Mouse (Mus musculus): ENCODE results near the gene Wipf2. TPM values are rescaled to one million over a fixed set of nuclear protein-coding genes. Genes with fewer than 3 reads are reported as not detected.
"Not testable (repeated sequence)": the region's sequence is repeated elsewhere in the genome, so short reads cannot be mapped to it uniquely, and the experiment has no call there.

Wipf2 gene
- 10 to 100 TPM; 69.4 to 86.8 (median 80.7) TPM for total RNA-seq (2022)

DNA sequence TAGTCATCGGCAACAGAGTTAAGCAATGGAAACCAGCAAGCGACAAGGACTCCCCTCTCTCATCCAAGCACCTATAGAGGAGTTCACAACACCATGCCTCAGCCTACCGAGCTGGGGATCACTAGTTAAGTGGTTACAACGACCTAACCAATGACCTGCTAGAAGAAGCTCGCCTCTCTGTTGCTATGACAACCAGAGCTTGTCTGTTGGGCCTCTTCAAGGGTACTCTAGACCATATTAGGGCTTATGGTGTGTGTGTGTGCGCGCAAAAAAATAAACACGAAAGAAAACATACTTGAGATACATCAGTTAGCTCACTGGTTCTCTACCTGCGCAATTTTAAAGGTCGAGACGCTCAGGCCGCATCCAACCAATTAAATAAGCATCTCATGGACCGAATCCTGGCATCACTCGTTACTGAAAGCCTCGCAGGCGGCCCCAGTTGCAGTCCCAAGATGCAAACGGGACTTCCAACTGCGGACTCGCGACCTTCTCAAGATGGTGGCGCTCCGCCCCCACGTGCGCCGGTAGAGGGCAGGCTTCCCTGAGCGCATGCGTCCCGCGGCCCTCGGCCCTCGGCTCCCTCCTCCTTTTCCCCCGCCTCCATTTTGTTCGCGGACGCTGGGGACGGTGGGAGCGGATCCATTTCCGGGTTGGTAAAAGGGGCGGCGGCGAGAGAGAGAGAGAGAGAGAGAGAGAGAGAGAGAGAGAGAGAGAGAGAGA lies at the start of gene Wipf2:
Gene Wipf2 (plus strand): TSS at position 611 of the 723 bp plus-strand sequence.
- DNase-seq (ENCODE audit: low spot score in 2 of 2): peak; percentile 93 to 96

DNA sequence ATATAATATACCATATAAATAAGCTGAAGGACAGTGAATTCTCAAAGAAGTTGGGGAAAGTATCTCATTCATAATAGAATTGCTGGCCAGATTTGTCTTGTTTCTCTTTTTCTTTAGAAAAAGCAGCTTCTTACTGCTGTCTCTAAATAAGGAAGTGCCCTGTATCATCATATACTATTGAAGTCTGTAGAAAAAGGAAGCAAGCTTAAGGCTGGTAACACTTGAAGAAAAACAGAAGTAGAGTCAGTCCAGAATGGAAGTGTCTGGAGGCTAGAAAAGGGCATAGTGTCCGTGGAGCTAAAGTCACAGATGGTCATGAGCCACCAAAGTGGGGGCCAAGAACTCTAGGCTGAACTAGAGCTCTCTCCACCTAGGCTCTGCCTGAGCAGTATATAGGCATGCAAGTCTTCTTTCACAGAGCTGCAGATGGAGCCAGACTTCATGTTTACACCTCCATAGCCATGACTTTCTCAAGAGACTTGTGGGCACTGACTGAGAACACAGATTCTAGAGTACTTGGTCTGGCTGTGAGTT lies 46.7 kb upstream of the Wipf2 start:
- DNase-seq (ENCODE audit: low spot score in 2 of 2): no peak

DNA sequence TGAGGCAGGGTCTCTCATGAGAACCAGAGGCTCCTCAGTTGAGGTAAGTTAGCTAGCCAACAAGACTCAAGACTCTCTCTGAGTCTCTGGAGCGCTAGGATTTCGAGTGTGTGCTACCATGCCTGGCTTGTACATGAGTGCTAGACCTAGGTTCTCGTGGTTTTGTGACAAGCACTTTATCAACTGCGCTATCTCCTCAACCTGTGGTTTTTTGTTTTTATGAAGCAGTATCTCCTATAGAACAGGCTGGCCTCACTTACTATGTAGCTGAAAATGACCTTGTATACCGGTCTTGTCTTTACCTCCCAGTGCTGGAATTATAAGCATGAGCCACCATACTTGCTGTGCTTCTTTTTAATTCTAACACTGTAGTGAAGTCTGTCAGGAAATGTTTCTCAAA lies 42.5 kb upstream of the Wipf2 start:
- DNase-seq (ENCODE audit: low spot score in 2 of 2): no peak

DNA sequence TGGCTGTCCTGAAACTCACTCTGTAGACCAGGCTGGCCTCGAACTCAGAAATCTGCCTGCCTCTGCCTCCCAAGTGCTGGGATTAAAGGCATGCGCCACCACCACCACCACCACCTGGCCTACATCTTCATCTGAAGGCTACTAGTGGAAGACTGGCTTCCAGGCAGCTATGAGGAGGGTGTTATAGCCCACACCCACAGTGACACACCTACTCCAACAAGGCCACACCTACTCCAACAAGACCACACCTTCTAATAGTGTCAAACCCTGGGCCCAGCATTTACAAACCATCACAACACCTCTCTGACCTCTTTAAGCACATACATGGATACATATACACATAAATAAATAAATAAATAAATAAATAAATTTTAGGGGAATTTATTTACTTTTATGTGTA lies 37.4 kb upstream of the Wipf2 start:
- DNase-seq (ENCODE audit: low spot score in 2 of 2): not testable (repeated sequence)

DNA sequence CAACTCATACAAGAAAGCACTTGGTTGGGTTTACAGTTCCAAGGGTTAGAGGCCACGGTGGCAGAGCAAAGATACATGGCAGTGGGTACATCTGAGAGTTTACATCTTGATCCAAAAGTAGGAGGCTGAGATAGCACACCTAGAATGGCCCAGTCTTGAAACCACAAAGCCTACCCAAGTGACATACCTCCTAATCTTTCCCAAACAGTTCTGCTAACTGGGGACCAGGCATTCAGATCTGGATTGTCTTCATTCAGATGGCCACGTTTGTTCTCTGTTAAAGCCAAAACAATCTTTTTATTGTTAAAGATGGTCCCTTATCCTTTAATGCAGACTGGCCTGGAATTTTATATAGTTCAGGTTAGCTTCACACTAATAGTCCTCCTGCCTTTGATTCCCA lies 35.6 kb upstream of the Wipf2 start:
- no peak for DNase-seq (ENCODE audit: low spot score in 2 of 2)

DNA sequence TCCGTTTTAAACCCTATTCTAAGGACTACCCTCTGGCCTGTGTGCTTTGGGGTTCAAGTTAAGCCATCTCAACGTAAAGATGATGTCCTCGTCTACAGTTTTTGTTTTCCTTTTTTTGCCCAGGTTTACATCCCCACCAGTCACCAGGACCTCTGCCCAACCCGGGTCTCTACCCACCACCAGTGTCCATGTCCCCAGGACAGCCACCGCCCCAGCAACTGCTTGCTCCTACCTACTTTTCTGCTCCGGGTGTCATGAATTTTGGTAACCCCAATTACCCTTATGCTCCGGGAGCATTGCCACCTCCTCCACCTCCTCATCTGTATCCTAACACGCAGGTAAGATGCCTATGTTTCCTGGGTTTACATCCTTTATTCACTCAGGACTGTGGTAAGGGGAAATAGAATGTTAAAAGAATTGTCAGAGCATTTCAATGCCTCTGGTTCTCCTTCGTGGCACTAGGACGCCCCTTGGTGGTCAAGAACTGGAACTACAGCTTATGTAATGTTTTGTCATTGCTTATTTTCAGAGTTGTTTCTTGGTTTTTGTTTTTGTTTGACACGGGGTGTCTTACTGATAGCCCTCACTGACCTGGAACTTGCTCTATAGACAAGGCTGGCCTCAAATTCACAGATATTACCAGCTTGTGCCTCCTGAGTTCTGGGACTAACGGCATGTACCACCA lies 34.2 kb upstream of the Wipf2 start:
- DNase-seq (ENCODE audit: low spot score in 2 of 2): no peak

DNA sequence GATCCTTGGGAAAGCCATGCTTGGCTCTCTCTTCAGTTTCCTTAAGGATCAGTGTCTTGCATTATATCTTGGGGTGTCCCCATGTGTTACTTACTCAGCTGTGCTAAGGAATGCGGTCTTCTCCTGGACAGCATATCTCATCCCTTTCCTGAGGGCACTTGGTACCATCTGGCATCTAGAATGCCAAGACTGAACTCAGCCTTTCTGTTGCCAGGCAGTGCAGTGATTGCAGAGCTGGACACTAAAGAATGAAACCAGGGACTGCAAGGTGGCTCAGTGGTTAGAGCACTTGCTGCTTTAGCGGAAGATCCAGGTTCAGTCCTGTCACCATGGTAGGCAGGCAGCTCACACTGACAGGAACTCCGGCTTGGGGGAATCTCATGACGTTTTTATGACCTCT lies 33.6 kb upstream of the Wipf2 start:
- DNase-seq (ENCODE audit: low spot score in 2 of 2): no peak

DNA sequence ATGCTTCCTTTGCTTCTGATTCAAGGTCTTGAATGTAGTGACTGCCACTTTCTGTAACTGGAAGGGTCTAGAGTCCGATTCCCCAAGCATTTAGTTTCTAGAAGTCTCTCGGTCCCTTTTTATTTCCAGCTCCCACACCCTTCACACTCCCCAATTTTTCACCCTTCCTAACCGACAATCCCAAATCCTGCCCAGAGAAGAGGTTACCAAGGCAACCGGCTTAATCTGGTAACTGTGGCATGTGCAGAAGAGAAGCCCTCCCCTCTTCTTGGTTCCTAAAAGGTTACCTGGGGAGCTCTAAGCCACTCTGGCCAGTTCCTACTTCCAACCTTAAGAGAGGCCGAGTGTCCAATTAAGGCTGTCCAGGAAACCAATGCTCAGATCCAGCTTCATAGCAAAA lies 28.1 kb upstream of the Wipf2 start:
- DNase-seq (ENCODE audit: low spot score in 2 of 2): no peak

DNA sequence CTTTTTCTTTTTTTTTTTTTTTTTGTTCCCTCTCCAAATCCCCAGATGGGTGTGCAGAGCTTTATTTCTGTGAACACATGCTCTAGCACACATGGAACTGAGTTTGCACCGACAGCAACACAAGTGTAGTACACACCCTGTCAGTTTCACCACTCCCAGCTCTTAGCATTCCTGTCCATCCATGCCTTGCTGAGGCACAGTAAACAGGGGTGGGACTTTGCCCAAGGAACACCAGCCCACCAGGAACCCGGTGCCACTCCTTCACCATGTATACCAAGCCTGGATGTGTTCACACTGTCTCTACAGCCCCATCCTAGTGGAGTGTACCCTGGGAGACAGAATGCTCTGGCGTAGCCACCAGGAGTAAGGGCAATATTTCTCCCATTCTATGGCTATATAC lies 27.7 kb upstream of the Wipf2 start:
- DNase-seq (ENCODE audit: low spot score in 2 of 2): no peak

DNA sequence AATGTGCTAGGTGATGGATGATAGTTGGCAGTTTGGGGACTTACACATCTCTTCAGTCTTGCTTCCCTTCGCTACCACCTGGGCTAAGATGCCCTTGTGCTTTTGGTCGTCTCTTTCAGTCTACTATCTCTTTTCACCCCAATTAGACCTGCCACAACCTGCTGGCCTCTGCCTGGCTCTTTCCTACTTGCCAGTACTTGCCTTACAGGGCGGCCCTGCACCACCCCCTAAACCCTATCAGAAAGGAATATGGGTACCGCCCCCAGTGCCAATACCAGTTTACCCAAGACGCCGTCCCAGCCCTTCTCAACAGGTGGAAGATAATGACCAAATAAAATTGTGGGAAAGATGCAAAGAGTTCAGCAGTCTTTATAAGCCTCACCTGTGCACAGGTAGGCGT lies 27.3 kb upstream of the Wipf2 start:
- no peak for DNase-seq (ENCODE audit: low spot score in 2 of 2)

DNA sequence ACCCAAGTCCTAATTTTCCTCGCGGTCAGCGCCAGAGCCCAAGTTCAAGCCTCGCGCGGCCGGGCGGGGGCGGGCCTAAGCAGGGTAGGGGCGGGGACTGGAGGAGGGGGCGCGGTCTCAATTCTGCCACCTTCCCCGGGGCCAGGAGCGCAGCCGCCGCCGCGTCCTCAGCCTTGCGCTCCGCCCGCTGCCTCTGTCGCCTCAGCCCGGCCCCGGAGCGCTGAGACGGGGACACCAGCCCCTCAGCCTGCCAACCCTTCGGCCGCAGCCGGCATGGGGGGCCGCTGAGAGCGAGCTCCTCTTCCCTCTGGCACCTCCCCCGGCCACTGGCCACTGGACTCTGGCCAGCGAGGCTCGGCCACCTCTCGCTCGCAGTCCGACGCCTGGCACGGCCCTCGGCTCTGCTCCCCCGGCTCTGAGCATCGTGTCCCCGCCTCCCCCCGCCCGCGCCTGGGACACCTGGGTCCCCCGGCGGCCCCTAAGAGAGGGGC lies 26.7 kb upstream of the Wipf2 start, which contains the start of gene Rapgefl1:
Gene Rapgefl1 (plus strand): TSS at position 135 of the 491 bp plus-strand sequence.
- peak; percentile 63 to 75 for DNase-seq (ENCODE audit: low spot score in 2 of 2)

DNA sequence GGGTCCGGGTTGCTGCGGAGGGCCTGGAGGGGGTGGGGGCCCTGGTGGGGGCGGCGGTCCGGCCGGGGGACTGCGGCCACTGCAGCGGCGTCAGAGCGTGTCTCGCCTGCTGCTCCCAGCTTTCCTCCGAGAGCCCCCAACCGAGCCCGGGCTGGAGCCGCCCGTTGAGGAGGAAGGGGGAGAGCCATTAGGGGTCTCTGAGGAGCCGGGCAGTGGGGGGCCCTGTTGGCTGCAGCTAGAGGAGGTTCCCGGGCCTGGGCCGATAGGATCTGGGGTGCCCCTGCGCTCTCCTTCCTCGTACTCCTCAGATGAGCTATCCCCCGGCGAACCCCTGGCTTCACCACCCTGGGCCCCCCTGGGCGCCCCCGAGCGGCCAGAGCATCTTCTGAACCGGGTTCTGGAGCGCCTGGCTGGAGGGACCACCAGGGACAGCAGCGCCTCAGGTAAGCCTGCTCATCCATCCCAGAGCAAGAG lies 26.2 kb upstream of the Wipf2 start:
- DNase-seq (ENCODE audit: low spot score in 2 of 2): no peak

DNA sequence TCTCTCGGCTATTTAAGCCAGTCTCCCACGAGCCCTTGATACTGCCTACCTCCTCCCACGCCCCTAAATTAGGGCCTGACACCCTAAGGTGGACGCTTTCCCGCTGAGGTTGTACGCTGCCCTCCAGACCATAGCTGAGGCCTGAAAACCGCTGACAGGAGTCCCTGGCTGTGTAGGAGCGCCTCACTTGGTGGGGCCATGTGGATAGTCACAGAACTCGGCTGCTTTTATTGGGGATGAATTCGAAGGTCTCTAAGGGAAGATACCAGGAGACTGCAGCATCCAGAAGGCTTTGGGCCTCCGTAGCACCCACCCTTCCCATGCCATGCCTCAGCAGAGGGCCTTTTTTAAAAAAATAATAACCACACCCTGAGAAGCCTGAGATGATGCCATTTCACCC lies 25.5 kb upstream of the Wipf2 start:
- no peak for DNase-seq (ENCODE audit: low spot score in 2 of 2)

DNA sequence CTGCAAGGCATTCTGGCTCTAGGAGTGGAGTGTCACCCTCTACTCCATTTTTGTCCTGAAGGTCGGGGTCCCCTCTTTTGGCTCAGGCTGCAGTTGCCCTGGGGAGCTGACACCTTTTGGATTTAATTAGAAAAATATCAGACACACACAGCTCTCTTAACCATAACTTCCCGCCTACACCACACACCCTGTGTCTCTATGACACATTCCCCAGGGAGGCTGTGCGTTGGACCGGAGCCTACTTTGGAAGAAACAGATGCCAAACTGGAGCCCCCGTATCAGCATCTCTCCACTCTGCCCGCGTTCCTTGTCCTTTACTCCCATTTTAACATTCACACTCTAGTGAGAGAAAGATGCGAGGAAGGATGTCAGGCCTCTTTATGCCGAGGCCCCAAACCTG lies 24.9 kb upstream of the Wipf2 start:
- DNase-seq (ENCODE audit: low spot score in 2 of 2): peak; percentile 82

DNA sequence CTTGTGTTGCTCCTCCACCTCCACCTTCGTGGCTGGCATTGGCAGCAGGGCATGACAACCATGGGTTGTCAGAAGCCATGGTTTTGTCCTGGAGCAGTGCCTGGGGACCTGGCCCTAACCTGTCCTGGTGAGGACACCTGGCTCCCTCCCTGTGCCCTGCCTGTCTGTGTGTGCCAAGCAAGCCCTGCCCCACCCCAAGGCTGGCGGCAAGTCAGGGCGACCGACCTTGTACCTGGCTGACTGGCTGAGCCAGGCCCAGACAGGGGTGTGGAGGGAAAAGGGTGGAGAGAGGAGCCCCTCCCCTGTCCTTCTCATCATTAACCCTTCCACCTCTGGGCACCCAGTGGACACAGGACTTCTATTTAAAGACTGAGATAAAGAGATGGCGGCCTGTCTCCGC lies 24.0 kb upstream of the Wipf2 start:
- no peak for DNase-seq (ENCODE audit: low spot score in 2 of 2)

DNA sequence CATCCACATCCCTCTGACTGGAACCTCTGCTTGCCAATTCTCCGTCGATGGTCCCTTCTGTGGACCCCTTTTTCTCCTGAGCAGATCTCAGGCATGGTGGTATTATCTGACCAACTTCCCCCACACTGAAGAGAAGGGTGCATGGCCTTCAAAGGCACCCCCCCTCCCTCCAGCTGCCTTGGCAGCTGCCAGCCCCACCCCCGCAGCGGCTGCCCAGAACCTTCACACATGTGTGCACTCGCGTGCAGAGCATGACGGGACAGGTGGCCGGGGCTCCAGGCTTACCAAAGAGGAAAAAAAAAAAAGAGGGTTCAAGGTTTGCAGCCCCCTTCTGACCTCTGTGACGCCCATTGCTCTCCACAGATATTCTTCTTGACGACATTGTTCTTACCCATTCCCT lies 23.5 kb upstream of the Wipf2 start:
- no peak for DNase-seq (ENCODE audit: low spot score in 2 of 2)

DNA sequence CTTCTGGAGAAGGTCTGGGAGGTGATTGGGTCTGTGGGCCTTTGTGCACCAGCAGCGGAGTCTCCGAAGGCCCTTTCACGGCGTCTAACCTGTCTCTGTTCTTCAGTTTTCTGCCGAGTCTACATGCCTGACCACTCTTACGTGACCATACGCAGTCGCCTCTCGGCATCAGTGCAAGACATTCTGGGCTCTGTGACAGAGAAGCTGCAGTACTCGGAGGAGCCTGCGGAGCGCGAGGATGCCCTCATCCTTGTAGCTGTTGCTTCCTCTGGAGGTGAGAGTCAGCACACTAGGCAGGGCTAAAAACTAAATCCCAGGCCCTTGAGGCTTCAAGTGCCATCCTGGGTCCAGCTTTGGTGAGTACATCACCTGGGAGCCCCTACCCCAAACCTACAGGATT lies 17.4 kb upstream of the Wipf2 start:
- DNase-seq (ENCODE audit: low spot score in 2 of 2): no peak

DNA sequence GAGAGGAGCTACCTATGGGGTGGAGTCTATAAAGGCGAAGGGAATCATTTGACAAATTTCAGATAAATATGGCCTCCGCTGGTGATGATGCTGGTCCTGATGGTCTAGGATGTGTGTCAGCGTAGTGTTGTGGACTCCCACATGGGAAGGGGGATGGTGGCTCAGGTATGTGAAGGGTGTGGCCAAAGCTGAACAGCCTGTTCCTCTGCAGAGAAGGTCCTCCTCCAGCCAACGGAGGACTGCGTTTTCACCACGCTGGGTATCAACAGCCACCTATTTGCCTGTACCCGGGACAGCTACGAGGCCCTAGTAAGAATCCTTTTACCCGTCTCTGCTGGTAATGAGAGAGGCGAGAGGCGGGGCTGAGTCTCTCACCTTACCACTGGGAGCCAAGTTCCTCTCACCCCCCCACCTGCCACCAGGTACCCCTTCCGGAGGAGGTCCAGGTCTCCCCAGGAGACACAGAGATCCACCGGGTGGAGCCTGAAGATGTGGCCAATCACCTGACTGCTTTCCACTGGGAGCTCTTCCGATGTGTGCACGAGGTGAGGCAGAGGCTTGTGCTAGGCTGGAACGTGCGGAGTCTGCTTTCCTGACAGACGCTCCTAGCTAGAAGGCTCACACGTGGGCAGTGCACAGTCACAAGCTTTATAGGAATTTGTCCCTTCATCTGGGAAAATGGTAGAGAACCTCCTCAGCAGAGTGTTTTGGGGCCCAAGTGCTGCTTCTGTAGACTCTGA lies 16.4 kb upstream of the Wipf2 start:
- no peak for DNase-seq (ENCODE audit: low spot score in 2 of 2)

DNA sequence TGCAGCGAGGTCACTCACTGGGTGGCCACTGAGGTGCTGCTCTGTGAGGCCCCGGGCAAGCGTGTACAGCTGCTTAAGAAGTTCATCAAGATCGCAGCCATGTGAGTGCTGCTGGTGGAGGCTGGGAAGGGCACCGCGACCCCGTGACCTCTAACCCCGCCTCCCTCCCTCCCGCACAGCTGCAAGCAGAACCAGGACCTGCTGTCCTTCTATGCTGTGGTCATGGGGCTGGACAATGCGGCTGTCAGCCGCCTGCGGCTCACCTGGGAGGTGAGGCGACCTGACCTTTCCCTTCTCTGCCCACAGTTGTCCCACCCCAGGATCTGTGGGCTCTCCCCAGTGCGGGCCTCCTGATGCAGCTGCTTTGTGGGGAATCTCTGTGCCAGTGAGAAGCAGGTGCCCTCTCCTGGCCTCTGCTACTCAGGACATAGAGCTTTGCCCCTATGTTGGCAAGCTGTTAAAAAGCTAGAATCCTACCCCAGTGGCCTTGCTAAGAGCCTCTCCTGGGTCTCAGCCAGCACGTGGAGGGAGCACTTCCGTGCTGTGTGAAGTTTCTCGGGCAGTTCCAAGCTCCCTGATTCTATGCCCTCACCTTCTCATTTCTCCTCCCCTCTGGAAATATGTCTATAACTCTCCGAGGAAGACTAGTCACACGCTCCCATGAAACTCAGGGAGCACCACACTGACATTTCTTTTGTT lies 14.1 kb upstream of the Wipf2 start:
- no peak for DNase-seq (ENCODE audit: low spot score in 2 of 2)

DNA sequence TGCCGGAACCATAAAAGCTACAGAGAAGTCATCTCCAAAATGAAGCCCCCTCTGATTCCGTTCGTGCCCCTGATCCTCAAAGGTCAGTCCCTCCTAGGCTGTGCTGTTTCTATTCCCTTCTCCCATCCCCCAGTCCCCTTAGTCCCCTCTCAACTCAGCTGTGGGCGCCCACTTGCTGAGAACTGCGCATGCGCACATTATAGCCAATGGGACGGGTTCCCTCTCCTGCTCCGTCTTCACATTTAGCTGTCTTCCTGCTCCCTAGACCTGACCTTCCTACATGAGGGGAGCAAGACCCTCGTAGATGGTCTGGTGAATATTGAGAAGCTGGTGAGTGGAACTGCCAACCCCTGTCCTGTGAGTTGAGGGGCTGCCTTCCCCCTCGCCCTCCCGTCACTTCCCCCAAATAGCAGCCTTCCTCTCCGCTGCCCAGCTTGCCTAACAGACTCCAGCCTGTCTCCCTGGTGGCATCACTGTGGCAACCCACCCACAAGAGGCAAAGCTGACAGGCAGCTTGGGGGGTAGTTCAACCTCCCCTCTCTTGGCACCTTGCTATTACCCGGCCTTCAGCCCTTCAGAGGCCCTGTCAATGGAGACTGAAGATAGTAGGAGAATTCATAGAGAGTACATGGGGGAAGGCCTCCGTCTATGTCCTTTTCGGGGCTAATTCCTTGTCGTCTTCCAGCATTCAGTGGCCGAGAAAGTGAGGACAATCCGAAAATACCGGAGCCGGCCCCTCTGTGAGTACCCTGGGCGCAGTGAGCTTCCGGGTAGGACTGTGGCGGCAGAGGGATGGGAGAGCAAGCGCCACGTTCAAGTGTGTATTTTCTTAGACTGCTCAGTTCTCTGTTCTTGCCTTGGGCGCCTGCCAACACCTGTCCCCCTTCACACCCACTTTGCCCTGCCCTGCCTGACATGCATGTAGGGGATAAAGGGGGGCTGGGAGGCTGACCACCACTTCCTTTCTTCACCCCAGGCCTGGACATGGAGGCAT lies 13.0 kb upstream of the Wipf2 start:
- DNase-seq (ENCODE audit: low spot score in 2 of 2): peak in 1 of 2 experiments; percentile 42
